Mouse (Mus musculus): ENCODE data around the gene Glg1.

DNA sequence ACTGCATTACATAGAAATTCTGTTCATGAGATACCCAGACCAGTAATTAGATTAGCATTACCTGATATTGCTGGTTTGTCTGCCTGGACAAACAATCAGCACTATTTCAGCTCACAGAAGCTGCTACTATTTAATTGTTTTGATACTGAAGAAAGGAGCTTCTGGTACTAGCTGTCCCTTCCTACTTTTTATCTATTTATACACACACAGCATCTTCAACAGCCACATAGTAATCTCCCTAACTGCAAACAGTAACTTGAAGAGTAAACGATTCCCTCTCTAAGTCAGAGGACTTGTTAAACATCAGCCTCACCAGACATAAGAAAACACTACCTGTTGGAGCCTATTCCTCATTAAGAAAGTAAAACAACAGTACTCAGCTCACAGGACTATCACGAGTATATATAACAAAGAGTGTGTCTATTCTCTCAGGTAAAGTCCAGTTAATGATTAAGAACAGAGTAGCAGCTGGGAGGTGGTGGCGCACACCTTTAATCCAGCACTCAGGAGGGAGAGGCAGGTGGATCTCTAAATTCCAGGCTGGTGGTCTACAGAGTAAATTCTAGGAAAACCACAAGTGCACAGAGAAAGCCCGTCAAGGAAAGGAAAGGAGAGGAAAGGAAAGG, 6.4 kb downstream of the Glg1 start:
- TF ChIP-seq CTCF (IDR thresholded peaks at IDR 0.05; ENCODE audit: low read depth, low read length) (no peak), POLR2A (IDR thresholded peaks at IDR 0.05; ENCODE audit: borderline replicate concordance, low read depth, low read length) (no peak)

Measured in bone marrow macrophage, adult 2 months (primary cell).